Mouse (Mus musculus) G1E-ER4 (cell line): ENCODE results near the gene Abcc3. TPM values are rescaled to one million over a fixed set of nuclear protein-coding genes. Genes with fewer than 3 reads are reported as not detected.

ENCODE experiments used
- GATA1 ChIP-seq: IDR thresholded peaks from one replicate; pipeline ENCODE4 v1.8.0; 2012; ENCODE audit warnings: low read length, inconsistent platforms
- polyA plus RNA-seq: library from polyadenylated mRNA; stranded (reverse); fragments of >175 nt; gene quantifications from 2 replicates; pipeline ENCODE4 v1.2.3, GENCODE M21; 2012

Abcc3 gene
- not detected in 2 replicates for polyA plus RNA-seq

DNA sequence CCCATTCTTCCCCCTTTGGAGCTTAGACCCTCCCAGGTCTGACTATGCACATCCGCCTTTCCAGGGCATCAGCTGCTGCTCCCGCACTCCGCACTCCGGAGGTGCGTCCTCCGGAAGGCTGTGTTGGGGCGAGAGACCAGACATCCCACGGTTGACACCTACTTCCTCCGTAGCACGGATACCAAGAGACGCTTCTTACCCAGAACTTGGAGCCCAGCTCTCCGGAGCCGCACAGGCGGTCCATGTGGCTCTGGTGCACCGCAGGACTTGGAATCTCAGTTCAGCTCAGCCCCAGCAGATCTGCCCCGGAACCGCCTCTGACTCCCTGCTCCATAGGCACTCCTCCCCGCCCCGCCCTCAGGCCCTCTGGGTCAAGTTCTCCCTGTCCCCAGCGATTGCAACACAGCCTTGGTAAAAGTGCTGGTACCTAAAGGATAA lies at the start of gene Abcc3:
Gene Abcc3, minus strand, starts transcription at position 326 of the 438 bp plus-strand sequence.
- no peak for TF ChIP-seq GATA1

DNA sequence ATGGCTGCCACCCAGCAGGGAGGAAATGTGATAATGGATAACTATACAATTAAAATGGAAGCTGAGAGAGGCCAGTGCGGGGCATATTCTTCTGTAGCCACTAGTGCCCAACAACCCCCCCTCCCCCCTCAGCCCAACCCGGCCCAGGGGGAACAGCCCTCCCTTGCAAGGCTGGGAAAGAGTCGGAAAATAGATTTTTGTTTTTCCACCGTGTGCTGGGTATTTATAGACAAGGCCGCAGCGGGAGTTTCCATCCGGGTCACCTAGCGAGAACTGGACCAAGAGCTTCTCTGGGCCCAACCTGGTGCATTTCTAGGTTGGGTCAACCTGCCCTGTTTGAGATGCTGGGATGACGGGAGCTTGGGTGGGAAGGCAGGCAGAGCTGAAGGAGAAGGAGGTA lies 49.0 kb upstream of the Abcc3 start:
- TF ChIP-seq GATA1, result no peak

DNA sequence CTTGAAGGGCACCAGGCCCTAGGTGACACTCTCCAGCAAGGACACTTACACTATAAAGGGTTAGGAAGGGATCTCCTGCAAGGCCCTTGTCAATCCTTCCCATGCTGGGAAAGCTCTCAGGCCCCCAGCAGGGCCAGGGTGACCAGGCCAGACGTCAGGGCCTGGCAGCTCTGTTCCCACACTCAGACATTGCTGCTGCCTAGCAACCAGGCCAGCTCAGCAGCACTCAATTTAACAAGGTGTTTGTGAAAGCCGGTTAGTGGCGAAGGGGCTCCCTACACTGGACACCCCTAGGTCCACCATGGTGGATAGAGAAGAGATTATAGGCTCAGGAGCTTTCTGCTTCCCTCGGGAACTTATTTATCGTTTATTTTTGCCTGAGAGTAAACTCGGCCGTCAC lies 48.3 kb upstream of the Abcc3 start:
- TF ChIP-seq GATA1, result no peak

DNA sequence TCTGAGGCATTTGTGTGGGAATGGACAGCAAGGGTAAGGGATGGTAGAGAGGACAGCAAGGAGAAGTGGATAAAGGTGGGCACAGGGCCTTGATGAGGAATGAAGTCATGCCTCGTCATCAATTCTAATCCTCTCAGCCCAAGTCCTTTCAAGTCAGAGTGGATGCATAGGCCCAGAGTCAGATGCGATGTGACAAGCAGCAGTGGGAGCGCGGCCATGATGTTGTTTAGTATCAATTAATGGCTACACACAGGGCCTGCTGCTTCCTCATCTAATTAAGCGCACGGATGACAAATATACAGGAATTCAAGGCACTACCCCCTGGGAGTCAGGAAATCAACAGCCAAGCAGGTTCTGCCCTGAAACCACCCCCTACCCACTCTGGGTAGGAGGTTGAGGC lies 47.6 kb upstream of the Abcc3 start:
- no peak for TF ChIP-seq GATA1

DNA sequence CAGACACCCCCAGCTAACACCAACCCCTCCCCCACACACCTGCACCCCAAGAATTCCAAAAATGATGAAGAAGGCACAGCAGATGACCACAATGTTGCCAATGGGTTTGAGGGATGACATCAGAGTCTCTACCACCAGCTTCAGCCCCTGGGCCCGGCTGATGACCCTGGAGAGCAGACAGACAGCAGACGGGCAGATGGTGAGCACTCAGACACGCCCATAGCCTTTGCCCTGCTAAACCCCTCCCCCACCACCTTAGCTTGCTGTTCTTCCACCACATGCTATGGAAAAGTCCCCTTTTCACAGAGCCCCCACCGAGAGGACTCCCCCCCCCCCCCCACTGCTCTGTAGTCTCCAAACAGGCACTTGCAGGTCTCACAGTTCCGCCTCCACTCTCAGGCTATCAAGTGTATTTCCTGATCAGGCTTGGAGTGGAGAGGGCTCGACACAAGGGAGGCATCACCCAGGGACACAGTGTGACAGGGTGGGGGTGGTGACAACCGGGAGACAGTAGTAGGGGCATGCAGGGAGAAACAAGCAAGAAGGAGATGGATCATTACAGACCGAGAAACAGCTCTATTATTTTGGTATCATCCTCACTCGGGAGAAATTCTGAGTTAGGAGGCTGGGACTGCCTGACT lies 36.3 kb upstream of the Abcc3 start:
- no peak for TF ChIP-seq GATA1

DNA sequence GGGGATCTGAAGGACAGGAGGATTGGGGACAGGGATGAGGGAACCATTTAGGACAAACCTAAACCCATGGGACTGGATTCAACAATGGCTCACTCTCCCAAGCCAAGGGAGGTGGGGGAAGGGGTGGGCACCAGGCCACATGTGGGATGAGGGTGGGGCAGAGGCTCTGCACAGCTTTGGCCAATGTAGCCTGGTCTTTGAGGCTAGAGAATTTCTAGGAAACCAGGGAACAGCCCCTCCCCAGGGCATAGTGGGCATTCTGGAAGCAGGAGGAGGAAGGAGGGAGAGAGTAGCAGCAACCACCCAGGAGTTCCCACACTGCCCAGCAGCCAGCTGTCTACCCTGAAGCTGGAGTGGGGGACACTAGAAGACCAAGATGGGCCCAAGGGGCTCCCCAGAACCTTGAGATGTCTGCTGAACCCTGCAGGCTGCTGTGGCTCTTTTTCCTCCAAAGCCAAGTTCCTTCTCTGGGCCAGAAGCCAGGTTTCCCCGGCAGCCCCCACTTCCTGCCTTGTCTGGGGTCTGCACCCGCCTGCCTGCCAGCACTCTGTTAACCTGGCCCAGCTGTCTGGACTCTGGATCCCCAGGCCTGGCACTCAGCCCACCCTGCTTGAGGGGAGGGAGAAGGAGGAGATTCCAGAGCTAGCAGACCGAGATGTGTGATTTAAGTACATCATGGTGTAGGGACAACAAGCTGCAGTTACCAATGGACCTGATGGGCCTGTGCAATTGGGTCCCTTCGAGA lies 35.5 kb upstream of the Abcc3 start:
- TF ChIP-seq GATA1, result no peak

DNA sequence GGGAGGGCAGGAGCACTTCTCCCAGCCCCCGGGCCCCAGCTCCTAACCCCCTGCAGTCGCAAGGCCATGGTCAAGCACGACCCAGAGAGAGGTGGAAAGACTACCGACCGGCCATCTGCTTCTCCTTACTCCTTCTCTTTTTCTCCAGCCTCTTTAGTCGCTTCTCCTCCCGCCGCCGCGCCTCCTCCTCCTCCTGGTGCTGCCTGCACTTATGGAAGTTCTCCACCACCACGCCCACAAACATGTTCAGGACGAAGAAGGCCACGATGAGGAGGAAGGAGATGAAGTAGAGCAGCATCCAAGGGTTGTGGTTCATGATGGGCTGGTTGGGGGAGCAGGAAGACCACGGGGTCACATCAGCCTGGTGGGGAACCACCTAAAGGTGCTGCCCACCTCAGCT lies 32.9 kb upstream of the Abcc3 start:
- TF ChIP-seq GATA1, result no peak

DNA sequence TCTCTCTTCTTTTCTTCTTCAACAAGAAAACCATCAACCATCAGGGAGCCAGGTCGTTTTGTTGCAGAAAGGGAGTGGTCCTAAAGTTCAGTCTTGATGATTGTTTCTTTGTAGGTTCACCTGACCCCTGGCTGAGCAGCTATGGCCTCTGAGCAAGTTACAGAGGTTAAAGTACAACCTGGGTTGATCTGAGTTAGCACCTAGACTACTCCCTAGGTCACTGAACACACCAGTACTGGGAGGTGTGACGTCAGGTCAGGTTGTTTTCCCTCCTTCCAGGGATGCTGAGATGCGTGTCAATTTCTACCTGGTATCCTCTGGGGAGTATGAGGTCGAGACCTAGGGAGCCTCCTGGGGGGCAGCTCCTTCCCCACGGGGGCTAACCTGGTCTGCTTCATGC lies 32.4 kb upstream of the Abcc3 start:
- no peak for TF ChIP-seq GATA1

DNA sequence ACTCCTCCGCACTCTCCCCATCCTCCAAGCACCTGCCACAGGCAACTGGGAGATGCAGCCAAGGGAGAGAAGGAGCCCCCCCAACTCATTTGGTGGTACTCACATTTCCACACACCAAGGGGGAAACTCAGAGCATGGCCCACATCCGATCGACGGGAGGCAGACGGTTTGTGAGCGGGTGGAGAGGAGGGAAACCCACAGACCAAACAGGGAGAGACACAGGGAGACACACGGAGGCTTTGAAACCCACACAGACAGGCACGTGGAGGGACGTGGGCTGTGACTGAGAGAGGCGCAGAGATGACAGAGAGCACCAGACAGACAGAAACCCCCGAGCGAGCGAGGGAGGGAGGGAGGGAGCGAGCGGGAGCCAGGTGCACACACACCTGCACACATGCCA lies 31.6 kb upstream of the Abcc3 start:
- TF ChIP-seq GATA1, result no peak

DNA sequence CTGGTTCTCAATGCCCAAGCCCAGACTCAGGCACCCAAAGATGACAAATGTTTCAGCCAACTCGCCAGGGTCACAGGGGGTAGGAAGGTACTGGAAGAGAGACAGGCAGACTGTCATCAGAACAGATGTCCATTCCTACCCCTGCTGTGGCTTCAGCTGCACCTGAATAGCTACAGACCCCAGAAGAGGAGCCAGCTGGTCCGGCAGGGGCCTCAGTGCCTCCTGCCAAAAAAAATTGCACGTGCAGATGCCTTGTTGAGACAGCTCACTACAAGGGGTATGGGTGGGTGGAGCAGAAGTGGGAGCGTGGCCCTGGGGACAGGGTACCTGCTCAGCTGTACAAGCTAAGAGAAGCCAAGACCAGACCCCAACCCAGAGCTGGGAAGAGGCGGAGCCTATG lies 31.1 kb upstream of the Abcc3 start:
- TF ChIP-seq GATA1, result no peak

DNA sequence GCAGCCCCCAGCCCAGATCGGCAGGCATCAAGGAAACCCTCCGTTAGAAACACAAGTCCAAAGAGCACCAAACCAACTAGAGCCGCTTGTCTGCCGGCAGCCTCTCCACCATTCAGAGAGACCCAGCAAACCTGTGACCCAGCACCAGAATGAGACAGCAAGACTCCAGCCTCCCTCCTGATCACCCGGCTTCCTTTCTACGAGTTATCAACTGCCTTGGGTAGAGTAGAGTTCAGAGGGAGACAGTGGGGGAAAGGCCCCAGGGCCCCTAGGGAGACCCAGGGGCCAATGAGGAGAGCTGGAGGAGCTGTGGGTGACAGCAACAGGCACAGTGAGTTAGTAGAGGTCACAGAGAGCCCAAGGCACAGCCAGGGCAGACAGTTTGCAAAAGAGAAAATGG lies 28.2 kb upstream of the Abcc3 start:
- no peak for TF ChIP-seq GATA1

DNA sequence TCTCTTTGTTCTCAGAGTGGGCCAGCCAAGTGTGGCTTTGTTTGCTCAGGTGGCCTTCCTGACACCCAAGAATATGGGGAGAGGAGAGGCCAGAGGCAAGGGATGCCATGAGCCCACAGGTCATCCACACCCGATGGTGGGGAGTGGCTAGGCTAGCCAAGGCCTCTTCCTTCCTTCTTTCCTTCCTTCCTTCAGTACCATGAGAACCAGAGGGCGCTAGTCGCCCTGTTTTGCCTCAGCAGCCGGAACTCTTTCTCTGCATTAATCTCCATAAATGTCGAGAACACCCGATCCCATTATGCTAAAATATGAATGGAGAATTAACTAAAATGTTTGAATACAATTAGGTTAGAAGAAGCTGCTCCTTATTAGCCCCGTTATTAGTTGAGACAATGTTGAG lies 27.5 kb upstream of the Abcc3 start:
- no peak for TF ChIP-seq GATA1

DNA sequence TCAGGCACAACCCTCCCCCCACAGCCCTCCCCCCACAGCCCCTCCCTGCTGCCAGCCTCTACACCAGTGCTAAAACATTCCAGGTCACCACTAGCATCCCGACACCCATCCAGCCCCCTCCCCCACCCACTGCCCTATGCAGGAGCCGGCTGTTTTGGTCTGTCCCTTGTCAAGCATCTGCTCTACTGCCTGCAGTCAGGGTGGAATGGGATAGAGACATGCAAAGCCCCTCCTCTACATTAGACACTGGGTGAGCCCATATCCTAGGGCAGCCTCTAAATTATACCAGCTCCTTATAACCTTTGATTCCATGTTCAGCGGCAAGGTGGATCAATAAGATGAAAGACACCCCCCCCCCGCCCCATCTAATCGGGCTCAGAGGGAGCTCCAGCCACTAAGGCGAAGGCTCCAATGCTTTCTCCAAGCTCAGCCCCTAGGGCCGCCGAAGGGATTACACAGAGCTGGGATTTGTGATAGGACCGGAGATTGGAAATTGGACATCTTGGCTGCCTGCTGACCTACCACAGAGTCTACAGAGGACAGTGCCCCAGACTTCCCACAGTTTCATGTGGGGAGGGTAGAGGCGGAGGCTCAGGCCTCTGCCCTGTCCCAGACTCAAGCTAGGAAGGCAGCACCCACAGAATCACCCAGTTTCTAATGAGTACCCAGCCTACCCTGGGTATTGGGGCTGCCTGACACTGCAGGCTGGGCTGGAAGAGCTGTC lies 26.4 kb upstream of the Abcc3 start:
- no peak for TF ChIP-seq GATA1

DNA sequence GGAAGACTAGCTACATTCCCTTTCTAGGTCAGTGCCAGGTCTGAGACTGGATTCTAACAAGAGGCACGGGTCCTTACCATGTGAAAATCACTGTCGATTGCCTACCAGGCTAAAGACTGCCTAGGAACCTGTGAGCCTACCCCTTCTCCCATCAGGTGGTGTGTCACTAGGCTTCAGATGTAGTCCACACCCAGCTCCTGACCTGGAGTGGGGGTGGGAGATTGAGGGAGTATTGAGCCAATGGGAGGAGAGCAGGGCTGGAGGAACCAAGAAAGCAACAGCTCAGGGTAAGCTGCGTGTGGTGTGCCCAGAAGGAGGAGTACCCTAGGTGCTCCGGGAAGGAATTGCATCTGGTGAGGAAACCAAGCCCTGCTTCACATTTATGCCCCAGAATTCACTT lies 21.2 kb upstream of the Abcc3 start:
- no peak for TF ChIP-seq GATA1

DNA sequence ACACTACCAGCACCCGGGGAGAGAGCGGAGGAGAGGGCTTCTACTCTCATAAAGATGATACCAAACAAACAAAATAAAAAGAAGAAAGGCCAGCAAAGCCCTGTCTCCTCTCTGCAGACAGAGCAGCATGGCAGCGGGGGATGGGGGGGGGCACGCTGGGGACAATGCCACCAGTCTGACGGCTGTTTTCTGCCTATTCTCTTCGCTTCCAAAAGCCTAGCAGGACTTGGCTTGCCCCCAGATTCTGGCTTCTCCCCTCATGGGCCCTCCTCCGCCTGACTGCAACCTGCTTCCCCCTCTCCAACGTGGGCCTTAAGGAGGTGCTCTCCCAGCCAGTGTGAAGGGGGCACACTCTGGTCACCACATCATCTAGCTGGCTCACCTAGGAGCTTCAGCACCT lies 20.7 kb upstream of the Abcc3 start:
- no peak for TF ChIP-seq GATA1

DNA sequence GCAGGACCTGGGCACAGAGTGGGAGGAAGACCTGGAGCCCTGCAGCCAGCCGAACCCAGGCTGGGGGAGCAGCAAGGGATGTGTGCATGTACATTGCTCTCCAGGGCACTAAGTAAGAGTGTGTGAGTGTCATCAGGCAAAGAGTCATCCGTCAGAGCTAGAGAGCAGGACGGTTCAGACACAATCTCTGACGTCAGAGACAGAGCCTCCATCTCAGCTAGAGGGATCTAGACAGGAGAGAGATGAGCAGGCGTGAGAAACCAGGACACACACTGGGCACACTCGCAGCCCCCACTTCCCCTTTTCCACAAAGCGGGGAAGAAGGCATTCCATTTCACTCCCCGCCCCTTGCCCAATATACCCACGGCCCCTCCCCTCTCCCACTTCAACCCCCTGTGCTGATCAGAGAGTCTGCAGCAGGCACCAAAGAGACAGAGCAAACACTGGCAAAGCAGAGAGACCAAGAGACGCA lies 20.2 kb upstream of the Abcc3 start:
- TF ChIP-seq GATA1, result no peak

DNA sequence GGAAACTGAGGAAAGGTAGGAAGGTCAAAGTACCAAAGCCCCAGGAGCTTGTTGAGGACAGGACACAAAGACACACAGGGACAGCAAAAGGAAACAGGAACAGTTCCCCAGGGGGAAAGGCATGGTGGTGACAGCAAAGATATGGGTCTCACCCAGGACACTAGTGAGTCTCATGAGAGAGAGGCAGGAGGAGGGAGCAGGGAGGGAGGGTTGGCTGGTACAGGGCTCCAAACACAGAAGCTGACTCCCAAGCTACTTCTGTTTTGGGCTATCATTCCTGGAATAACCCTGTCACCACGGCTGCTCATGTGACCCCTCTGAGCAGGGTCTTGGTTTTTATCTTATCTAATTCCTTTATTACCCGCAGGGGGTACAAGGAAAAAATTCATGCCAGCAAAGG lies 19.8 kb upstream of the Abcc3 start:
- no peak for TF ChIP-seq GATA1
